Mouse (Mus musculus) limb, embryonic 14.5 days (tissue): ENCODE data around the gene 9230104L09Rik. TPM values are rescaled to one million over a fixed set of nuclear protein-coding genes. Genes with fewer than 3 reads are reported as not detected.

Experiments used
- ATAC-seq: fragments of 200-750 bp; cut with Nextera tagmentation; 2 replicates; pipeline ENCODE4 v1.8.0; 2017; ENCODE audit warnings: low read depth, moderate number of reproducible peaks, moderate TSS enrichment; ENCODE audit not compliant: low FRiP score
- DNase-seq: peaks from one replicate; pipeline ENCODE4 v3.0.0-alpha.2; 2015; ENCODE audit warnings: low spot score
- H3K27ac ChIP-seq: fragments of 300-500 bp; sonication (generic); replicated peaks from 2 replicates; pipeline ENCODE4 v1.5.1; 2014; ENCODE audit warnings: low read depth, mild to moderate bottlenecking, low read length, moderate library complexity, mixed read lengths
- H3K27me3 ChIP-seq: fragments of 300-500 bp; sonication (generic); 2 replicates; pipeline ENCODE4 v1.6.1; 2014; ENCODE audit warnings: low read length, mixed read lengths; ENCODE audit not compliant: control insufficient read depth, insufficient read depth
- H3K36me3 ChIP-seq: fragments of 300-500 bp; sonication (generic); 2 replicates; pipeline ENCODE4 v1.6.1; 2014; ENCODE audit warnings: mild to moderate bottlenecking, low read length, moderate library complexity, mixed read lengths; ENCODE audit not compliant: control insufficient read depth, insufficient read depth
- H3K4me1 ChIP-seq: fragments of 300-500 bp; sonication (generic); 2 replicates; pipeline ENCODE4 v1.6.1; 2014; ENCODE audit warnings: antibody characterized with exemption, low read length, mixed read lengths; ENCODE audit not compliant: control insufficient read depth, insufficient read depth
- H3K4me2 ChIP-seq: fragments of 300-500 bp; sonication (generic); replicated peaks from 2 replicates; pipeline ENCODE4 v1.6.1; 2014; ENCODE audit warnings: low read depth, mild to moderate bottlenecking, low read length, moderate library complexity; ENCODE audit not compliant: severe bottlenecking
- H3K4me3 ChIP-seq: fragments of 300-500 bp; sonication (generic); replicated peaks from 2 replicates; pipeline ENCODE4 v1.5.1; 2014; ENCODE audit warnings: low read length
- H3K9ac ChIP-seq: fragments of 300-500 bp; sonication (generic); 2 replicates; pipeline ENCODE4 v1.6.1; 2014; ENCODE audit warnings: mild to moderate bottlenecking, low read depth, low read length, moderate library complexity; ENCODE audit not compliant: severe bottlenecking
- H3K9me3 ChIP-seq: fragments of 300-500 bp; sonication (generic); 2 replicates; pipeline ENCODE4 v1.6.1; 2016; ENCODE audit warnings: low read length; ENCODE audit not compliant: control insufficient read depth
- POLR2A ChIP-seq: fragments of 200-500 bp; IDR thresholded peaks from 2 replicates; pipeline ENCODE4 v1.8.0; 2012; ENCODE audit warnings: inconsistent platforms, mild to moderate bottlenecking, moderate library complexity, borderline replicate concordance; ENCODE audit not compliant: insufficient read depth, insufficient read length; ENCODE audit errors: extremely low read depth
- WGBS: fragments of 180-500 bp; shearing (Covaris S2); extraction: QIAGEN DNeasy Blood & Tissue Kit; methylation state at CpG from one replicate; pipeline ENCODE4 v1.1.7; 2014; 5-methylcytosine and 5-hydroxymethylcytosine counted together
- polyA plus RNA-seq, 2 experiments: library from polyadenylated mRNA; depleted of rRNA in 1 of 2; stranded (reverse) in 1 of 2; unstranded in 1 of 2; fragments of >200 nt; fragmentation: Nextera tagmentation in 1 of 2; extraction: Ambion mirVana in 1 of 2; gene quantifications; 2 replicates each; pipeline versions ENCODE4 v1.2.1 to v1.2.3; 2012 to 2014

Gene 9230104L09Rik
- polyA plus RNA-seq, 2 experiments: not detected

GRCm38 (mm10) chr2:148856630-148857400, 8.0 kb downstream of the 9230104L09Rik start:
- H3K9me3 ChIP-seq: no peaks in the 10 kb centered on the region
- H3K4me3 ChIP-seq: no peak overlapping the region
- H3K36me3 ChIP-seq: no peaks in the 10 kb centered on the region
- H3K4me2 ChIP-seq: no peak overlapping the region
- 75% methylated on average over 8 of the region's 8 CpGs for WGBS
- DNase-seq (no peak), ATAC-seq (no peak)
- H3K27ac ChIP-seq: no peak overlapping the region
- no peak for TF ChIP-seq POLR2A
- H3K4me1 ChIP-seq: no peaks in the 10 kb centered on the region
- H3K27me3 ChIP-seq: no peaks in the 10 kb centered on the region
- no peak overlapping the region for H3K9ac ChIP-seq

- DNase-seq: peak; percentile 64
- TF ChIP-seq POLR2A: no peak
- Histone ChIP-seq H3K27me3 (no peaks in the 10 kb centered on the region), H3K9me3 (no peaks in the 10 kb centered on the region), H3K36me3 (no peaks in the 10 kb centered on the region), H3K4me1 (no peaks in the 10 kb centered on the region), H3K27ac (no peak overlapping the region), H3K4me3 (no peak overlapping the region), H3K4me2 (no peak overlapping the region), H3K9ac (no peak overlapping the region)
- peak; percentile 57 for ATAC-seq
- whole genome bisulfite sequencing: 45% methylated on average over 8 of the region's 8 CpGs
Measured at GRCm38 (mm10) chr2:148851116-148851906, 13.5 kb downstream of the 9230104L09Rik start.

DNA sequence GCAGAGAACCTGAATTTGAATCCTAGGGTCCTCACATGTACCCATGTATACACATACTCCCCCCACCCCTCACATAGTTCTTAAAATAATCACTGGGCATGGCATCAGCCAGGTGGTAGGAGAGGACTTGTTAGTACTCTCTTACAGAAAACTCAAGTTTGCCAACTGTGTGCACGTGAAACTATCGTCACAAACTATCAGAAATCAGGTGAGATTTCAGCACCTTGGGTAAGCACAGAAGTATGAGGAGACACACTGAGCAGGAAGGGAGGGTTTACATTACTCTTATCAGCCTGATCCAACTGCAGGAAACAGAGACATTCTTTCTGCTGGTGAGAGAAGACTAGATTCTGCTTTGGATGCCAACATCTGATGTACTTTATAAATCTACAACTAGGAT, 25.6 kb downstream of the 9230104L09Rik start:
- no peaks in the 10 kb centered on the region for H3K4me1 ChIP-seq
- H3K36me3 ChIP-seq: no peaks in the 10 kb centered on the region
- no peak for ATAC-seq
- H3K4me3 ChIP-seq: no peak overlapping the region
- no peaks in the 10 kb centered on the region for H3K27me3 ChIP-seq
- WGBS: 82% methylated on average over 2 of the region's 2 CpGs
- H3K9ac ChIP-seq: no peak overlapping the region
- no peak overlapping the region for H3K4me2 ChIP-seq
- DNase-seq: no peak
- H3K27ac ChIP-seq: no peak overlapping the region
- H3K9me3 ChIP-seq: no peaks in the 10 kb centered on the region
- TF ChIP-seq POLR2A: no peak

GRCm38 (mm10) chr2:148838075-148838777, 26.6 kb downstream of the 9230104L09Rik start:
- no peaks in the 10 kb centered on the region for H3K9me3 ChIP-seq
- no peaks in the 10 kb centered on the region for H3K36me3 ChIP-seq
- no peaks in the 10 kb centered on the region for H3K4me1 ChIP-seq
- H3K4me2 ChIP-seq: no peak overlapping the region
- 89% methylated on average over 5 of the region's 5 CpGs for WGBS
- ATAC-seq (no peak), DNase-seq (no peak)
- no peaks in the 10 kb centered on the region for H3K27me3 ChIP-seq
- no peak for TF ChIP-seq POLR2A
- H3K4me3 ChIP-seq: no peak overlapping the region
- H3K27ac ChIP-seq: no peak overlapping the region
- no peak overlapping the region for H3K9ac ChIP-seq

- no peak for ATAC-seq
- H3K4me3 ChIP-seq: no peak within 1 kb of the TSS
- no peak for TF ChIP-seq POLR2A
- no peaks in the 10 kb centered on the region for H3K27me3 ChIP-seq
- DNase-seq: no peak
- no peaks in the 10 kb centered on the region for H3K9me3 ChIP-seq
- no peak within 1 kb of the TSS for H3K27ac ChIP-seq
- H3K36me3 ChIP-seq: no peaks in the 10 kb centered on the region
- 59% methylated on average over 4 of the region's 4 CpGs for WGBS
- no peak within 1 kb of the TSS for H3K4me2 ChIP-seq
- H3K9ac ChIP-seq: no peak within 1 kb of the TSS
- H3K4me1 ChIP-seq: no peaks in the 10 kb centered on the region
Measured at GRCm38 (mm10) chr2:148834912-148835311, 29.9 kb downstream of the 9230104L09Rik start, which contains the start of gene Cst9. Cst9 (plus strand) TSS chr2:148835147.
